Mouse (Mus musculus) liver (tissue): ENCODE results near the gene Nsfl1c.
"Not testable (repeated sequence)": the region's sequence is repeated elsewhere in the genome, so short reads cannot be mapped to it uniquely, and the experiment has no call there.

Experiments used
- DNase-seq: peaks from one replicate; pipeline ENCODE4 v3.0.0-alpha.2; 2020; ENCODE audit warnings: mixed read lengths

Nsfl1c gene

GRCm38 (mm10) chr2:151494035-151494803 lies at the start of gene Nsfl1c:
TSS of gene Nsfl1c (plus strand) at chr2:151494182.
- DNase-seq, result peak; percentile 94

- not testable (repeated sequence) for DNase-seq
Observed at GRCm38 (mm10) chr2:151476053-151476452, 17.9 kb upstream of the Nsfl1c start, which contains the start of gene 4921509C19Rik. TSS of gene 4921509C19Rik (minus strand) at chr2:151476153.

- DNase-seq, result no peak
Observed at GRCm38 (mm10) chr2:151486496-151486895, 7.5 kb upstream of the Nsfl1c start.

GRCm38 (mm10) chr2:151498358-151498757 lies 4.4 kb downstream of the Nsfl1c start:
- DNase-seq, result no peak

- DNase-seq, result no peak
Observed at GRCm38 (mm10) chr2:151500442-151501007, 6.5 kb downstream of the Nsfl1c start.

GRCm38 (mm10) chr2:151504226-151504625 lies 10.2 kb downstream of the Nsfl1c start:
- DNase-seq, result no peak

GRCm38 (mm10) chr2:151512199-151512598 lies 18.2 kb downstream of the Nsfl1c start:
- no peak for DNase-seq

GRCm38 (mm10) chr2:151513525-151514285 lies 19.7 kb downstream of the Nsfl1c start:
- no peak for DNase-seq

- no peak for DNase-seq
Observed at GRCm38 (mm10) chr2:151519000-151519399, 25.0 kb downstream of the Nsfl1c start.

GRCm38 (mm10) chr2:151524324-151525041 lies 30.5 kb downstream of the Nsfl1c start:
- DNase-seq, result no peak

GRCm38 (mm10) chr2:151525520-151525919 lies 31.5 kb downstream of the Nsfl1c start:
- no peak for DNase-seq

GRCm38 (mm10) chr2:151528066-151528465 lies 34.1 kb downstream of the Nsfl1c start:
- no peak for DNase-seq

- DNase-seq, result no peak
Observed at GRCm38 (mm10) chr2:151529169-151529568, 35.2 kb downstream of the Nsfl1c start.

- no peak for DNase-seq
Observed at GRCm38 (mm10) chr2:151530378-151531230, 36.6 kb downstream of the Nsfl1c start.

- peak; percentile 10 for DNase-seq
Observed at GRCm38 (mm10) chr2:151533632-151534031, 39.6 kb downstream of the Nsfl1c start.

GRCm38 (mm10) chr2:151535961-151536617 lies 42.1 kb downstream of the Nsfl1c start:
- peak; percentile 28 for DNase-seq

- no peak for DNase-seq
Observed at GRCm38 (mm10) chr2:151536618-151536974, 42.6 kb downstream of the Nsfl1c start.

GRCm38 (mm10) chr2:151538646-151539045 lies 44.7 kb downstream of the Nsfl1c start:
- no peak for DNase-seq

GRCm38 (mm10) chr2:151542323-151543062 lies 48.5 kb downstream of the Nsfl1c start, which contains the start of gene Fkbp1a:
TSS of gene Fkbp1a (plus strand) at chr2:151542483.
- peak; percentile 95 for DNase-seq

- peak; percentile 53 for DNase-seq
Observed at GRCm38 (mm10) chr2:151543063-151543895, 49.3 kb downstream of the Nsfl1c start.
